Mouse (Mus musculus) embryonic fibroblast, embryonic 13.5 days (primary cell): ENCODE data around the gene Pigx. TPM values are rescaled to one million over a fixed set of nuclear protein-coding genes. Genes with fewer than 3 reads are reported as not detected.

Source experiments
- H3K27ac ChIP-seq: 2 replicates; pipeline ENCODE4 v1.5.1; 2012; ENCODE audit warnings: low read length, control low read depth, inconsistent platforms; ENCODE audit not compliant: insufficient read depth
- H3K4me1 ChIP-seq: 2 replicates; pipeline ENCODE4 v1.6.1; 2011; ENCODE audit warnings: low read length; ENCODE audit not compliant: control insufficient read depth, insufficient read depth
- H3K4me3 ChIP-seq: 2 replicates; pipeline ENCODE4 v1.5.1; 2011; ENCODE audit warnings: mild to moderate bottlenecking, control low read depth, low read length; ENCODE audit not compliant: insufficient read depth
- CTCF ChIP-seq: IDR thresholded peaks from 2 replicates; pipeline ENCODE4 v1.5.1; 2011; ENCODE audit warnings: mild to moderate bottlenecking, control low read depth, low read length, moderate library complexity, borderline replicate concordance; ENCODE audit not compliant: insufficient read depth
- POLR2A ChIP-seq: IDR thresholded peaks from 2 replicates; pipeline ENCODE4 v1.6.1; 2011; ENCODE audit warnings: low read depth, mild to moderate bottlenecking, control low read depth, low read length, moderate library complexity
- polyA plus RNA-seq: library from polyadenylated mRNA; stranded (reverse); fragments of >200 nt; gene quantifications from 2 replicates; pipeline ENCODE4 v1.2.4, GENCODE M21; 2011; ENCODE audit warnings: low read depth; ENCODE audit not compliant: missing spikeins, insufficient read length

The Pigx gene
- polyA plus RNA-seq, 1 experiment = 54.0 TPM

DNA sequence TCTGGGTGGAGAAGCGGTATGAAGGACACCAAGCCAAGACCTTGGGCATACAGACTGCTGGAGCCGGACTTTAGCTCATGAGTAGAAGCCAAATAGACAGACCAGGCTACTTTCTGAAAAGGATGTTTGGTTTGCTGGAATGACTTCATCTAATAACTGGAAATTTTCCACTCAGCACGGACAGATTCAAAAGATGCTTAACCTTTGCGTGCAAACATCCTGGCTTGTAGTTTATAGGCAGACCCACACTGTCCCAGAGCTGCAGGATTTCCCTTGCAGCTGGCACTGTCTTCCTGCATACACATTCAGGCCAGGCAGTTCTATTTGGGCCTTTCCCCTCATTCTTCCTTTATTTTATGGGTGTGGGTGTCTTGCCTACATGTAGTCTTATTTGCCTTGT, 27.5 kb upstream of the Pigx start:
- Histone ChIP-seq H3K27ac (no peak overlapping the region), H3K4me3 (no peak overlapping the region), H3K4me1 (no peaks in the 10 kb centered on the region)
- no peak for TF ChIP-seq POLR2A
- no peak for TF ChIP-seq CTCF

DNA sequence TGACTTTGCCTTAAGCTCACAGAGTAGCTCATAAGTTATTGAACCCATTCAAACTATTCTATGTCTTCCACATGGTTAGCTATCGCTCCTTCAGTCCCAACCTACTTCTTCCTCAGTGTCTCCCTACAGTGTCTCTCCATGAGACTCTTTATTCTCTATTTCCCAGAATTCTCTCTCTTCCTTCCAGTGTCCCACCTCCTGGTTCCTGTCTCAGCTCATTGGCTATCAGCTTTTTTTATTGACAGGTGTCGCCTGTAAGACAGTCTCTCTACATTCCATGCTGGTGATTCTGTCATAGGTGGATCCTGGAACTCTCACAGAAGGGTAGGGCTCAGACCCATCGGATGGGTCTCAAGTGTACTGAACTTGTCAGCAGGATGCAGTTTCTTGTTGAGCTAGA, 25.8 kb upstream of the Pigx start:
- H3K4me1 ChIP-seq = no peaks in the 10 kb centered on the region
- H3K27ac ChIP-seq = no peak overlapping the region
- H3K4me3 ChIP-seq = no peak overlapping the region
- no peak for TF ChIP-seq POLR2A
- TF ChIP-seq CTCF = no peak

DNA sequence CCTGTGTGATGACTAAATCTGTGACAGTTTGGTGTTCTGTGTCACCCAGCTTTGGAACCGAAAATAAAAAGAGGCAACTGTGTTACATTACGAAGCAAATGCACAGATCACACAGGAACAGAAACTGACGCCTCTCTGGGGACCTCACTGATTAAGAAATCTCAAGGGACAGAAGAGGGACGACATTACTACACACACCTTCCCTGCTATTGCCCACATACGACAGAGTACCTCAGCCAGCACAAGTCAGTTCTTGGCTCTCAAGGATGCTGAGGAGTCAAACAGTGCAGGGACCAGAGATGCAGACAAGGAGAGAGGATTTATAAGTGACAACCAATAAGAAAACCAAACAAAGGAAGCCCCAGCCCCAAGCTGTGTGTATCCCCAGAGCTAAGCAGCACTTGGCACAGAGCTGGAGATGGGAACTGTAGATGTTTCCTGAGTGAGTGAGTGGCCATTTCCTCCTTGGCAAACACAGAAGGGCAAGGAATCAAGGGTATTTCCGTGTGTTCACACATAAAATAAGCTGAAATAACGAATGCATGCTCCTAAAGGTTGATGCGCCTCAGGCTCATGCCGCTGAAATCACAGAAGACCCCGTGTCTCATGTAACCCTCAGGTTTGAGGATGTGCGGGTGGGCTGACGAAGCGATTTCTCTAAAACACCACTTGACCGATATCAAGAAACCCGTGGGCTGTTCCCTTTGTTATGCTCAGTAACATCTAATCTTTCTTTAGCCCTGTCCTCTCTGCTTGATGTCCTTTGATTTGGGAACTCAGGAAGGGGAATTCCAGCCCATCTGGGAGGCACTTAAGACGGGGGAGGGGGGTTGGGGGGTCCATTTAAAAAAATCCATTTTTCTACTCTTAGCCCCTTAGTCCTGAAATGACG, 25.1 kb upstream of the Pigx start:
- no peaks in the 10 kb centered on the region for H3K4me1 ChIP-seq
- no peak for TF ChIP-seq POLR2A
- TF ChIP-seq CTCF = no peak
- H3K4me3 ChIP-seq = no peak overlapping the region
- no peak overlapping the region for H3K27ac ChIP-seq

DNA sequence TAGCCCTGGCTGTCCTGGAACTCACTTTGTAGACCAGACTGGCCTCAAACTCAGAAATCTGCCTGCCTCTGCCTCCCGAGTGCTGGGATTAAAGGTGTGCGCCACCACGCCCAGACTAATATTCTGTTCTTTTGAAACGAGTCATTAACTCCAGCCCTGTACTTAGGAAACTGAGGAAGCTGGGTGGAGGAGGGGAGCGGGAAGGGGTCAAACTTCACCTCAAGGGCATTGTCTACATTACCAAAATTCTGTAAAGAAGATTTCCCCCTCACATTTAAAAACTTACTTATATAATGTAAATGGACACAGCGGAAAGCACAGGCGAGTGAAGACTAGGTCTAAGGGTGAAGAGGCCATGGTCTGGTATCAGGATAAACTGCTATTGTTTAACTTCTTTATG, 24.5 kb upstream of the Pigx start:
- Histone ChIP-seq H3K4me1 (no peaks in the 10 kb centered on the region), H3K27ac (no peak overlapping the region)
- TF ChIP-seq CTCF (no peak), POLR2A (no peak)

DNA sequence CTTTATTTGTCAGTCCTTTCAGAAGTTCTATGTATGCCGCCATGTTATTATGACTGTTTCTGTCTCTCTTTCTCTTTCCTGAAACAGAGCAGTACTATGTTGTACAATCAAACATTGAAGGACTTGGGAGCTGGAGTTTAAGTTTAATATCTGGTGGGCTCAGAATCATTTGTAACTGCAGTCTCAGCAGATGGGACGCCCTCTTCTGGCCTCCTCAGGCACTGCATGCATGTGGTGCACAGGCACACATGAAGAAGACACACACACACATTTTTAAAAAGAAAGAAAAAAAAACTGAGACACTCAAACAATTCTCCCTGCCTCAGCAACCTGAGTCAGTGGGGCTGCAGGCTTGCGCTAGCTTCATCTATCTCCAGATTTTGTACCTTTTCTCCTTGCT, 20.9 kb upstream of the Pigx start:
- TF ChIP-seq POLR2A (no peak), CTCF (no peak)
- Histone ChIP-seq H3K4me3 (no peak overlapping the region), H3K4me1 (no peaks in the 10 kb centered on the region), H3K27ac (no peak overlapping the region)

More for the DNA sequence above, 24.5 kb upstream of the Pigx start:
- no peak overlapping the region for H3K4me3 ChIP-seq

DNA sequence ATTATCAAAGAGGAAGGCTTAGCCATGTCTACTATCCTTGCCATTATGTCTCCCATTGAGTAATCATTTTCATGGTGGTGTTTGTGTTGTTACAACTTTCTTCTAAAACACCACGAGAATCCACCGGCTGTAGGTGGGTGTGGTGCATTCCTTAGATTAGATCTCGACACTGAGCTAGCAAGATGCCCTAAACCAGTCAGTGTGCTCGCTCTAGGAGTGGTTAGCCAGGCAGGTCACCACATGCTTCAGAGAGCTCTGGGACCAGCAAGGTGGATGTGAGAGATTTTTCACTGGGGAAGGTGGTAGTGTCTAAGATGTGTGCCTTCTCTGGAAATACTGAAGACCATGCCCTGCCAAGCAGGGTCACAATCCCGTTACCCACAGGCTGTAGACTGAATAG, 16.6 kb upstream of the Pigx start:
- no peak for TF ChIP-seq POLR2A
- no peak for TF ChIP-seq CTCF
- Histone ChIP-seq H3K27ac (no peak overlapping the region), H3K4me1 (no peaks in the 10 kb centered on the region), H3K4me3 (no peak overlapping the region)

DNA sequence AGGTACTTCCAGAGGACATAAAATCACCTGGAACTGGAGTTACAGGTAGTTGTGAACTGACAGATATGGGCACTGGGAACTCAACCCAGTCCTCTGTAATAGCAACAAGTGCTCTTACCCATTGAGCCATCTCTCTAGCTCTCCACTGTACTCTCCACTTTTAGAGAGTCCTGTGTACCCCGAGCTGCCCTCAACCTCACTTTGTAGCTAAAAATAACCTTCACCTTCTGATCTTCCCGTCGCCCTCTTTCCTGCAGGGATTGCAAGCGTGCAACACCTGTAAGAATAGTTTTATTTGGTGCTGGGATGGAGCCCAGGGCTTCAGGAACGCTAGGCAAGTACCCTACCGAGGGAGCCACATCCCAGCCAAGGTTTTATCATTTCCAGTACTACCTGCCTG, 16.2 kb upstream of the Pigx start:
- Histone ChIP-seq H3K27ac (no peak overlapping the region), H3K4me1 (no peaks in the 10 kb centered on the region), H3K4me3 (no peak overlapping the region)
- TF ChIP-seq CTCF (no peak), POLR2A (no peak)

DNA sequence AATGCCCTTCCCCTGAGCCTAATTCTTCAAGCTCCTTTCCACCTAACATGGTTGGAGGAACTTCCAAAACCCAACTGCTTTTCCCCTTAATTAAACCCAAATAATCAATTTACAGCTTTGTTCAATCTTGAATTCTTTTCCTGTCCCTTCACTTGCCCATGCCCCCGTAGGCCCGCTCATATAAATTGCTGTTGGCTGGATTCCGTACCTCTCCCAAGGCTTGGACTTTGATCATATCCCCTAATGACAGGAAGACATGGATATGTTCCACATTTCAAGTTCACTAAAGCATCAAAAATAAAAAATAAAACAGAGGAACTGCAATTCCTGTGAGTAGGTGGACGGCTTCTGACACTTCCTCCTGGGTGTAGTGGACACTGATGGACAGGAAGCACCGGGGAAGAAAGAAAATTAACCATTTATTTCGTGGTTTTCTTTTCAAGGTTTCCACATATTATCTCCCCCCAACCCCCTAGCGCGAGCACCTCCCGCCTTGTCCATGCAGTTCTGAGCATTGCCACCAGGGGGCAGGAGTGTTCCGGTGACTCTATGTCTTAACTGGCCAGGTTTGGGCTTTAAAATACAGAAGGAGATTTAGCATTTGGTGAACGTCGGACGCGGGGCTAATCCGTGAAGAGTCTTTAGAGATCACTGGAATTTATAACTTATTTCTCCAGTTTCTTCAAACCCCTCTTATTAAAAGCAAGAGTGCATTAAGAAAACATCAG, 15.6 kb upstream of the Pigx start:
- Histone ChIP-seq H3K4me3 (no peak overlapping the region), H3K4me1 (no peaks in the 10 kb centered on the region), H3K27ac (no peak overlapping the region)
- TF ChIP-seq CTCF = peak; percentile 86
- TF ChIP-seq POLR2A = no peak

DNA sequence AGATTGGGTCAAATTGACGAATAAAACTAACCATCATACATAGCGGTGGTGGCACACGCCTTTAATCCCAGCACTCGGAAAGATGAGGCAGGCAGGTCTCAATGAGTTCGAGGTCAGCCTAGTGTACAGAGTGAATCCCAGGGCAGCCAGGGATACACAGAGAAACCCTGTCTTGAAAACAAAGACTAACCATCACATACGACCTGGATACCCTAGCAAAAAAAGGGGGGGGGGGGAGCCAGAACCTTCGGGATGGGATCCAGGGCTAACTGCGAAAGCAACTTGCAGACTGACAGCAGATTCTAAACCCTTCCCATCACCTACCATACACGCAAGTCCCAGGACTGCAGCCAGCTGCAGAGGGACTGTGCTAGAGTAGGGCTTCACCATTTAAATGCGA, 14.9 kb upstream of the Pigx start:
- no peaks in the 10 kb centered on the region for H3K4me1 ChIP-seq
- no peak overlapping the region for H3K4me3 ChIP-seq
- TF ChIP-seq CTCF (no peak), POLR2A (no peak)
- H3K27ac ChIP-seq = no peak overlapping the region
